Mouse (Mus musculus) frontal cortex, adult 2 months (tissue): ENCODE results near the gene Olfr10. TPM values are rescaled to one million over a fixed set of nuclear protein-coding genes. Genes with fewer than 3 reads are reported as not detected.
"Not testable (repeated sequence)": the region's sequence is repeated elsewhere in the genome, so short reads cannot be mapped to it uniquely, and the experiment has no call there.

ENCODE experiments used
- DNase-seq, 2 experiments: peaks; one replicate each; pipeline ENCODE4 v3.0.0; 2022; ENCODE audit warnings: low spot score in 1 of 2; ENCODE audit errors: extremely low spot score in 1 of 2
- polyA plus RNA-seq: library from polyadenylated mRNA; depleted of rRNA; stranded (reverse); fragments of >200 nt; gene quantifications from 2 replicates; pipeline ENCODE4 v1.2.3, GENCODE M21; 2012; rRNA removed

Gene Olfr10
- polyA plus RNA-seq, 1 experiment = not detected

DNA sequence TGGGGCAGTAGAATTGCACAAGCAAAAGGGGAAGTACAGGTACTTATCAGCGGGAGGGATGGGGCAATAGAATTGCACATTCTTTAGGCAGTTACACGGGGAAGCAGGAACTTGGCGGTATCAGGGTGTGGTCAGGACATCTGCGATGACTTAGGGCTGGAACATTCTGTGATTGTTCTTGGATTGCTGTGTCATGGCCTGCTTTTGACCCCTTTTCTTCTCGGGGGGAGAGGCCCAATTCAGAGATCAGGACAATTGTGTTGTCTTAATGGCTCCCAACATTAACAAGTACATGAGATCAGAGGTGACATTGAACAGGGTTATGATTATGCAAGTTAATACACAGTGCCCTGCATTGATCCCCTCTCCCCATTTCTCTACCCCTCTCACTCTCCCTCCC lies 4.0 kb downstream of the Olfr10 start:
- DNase-seq = not testable (repeated sequence)

DNA sequence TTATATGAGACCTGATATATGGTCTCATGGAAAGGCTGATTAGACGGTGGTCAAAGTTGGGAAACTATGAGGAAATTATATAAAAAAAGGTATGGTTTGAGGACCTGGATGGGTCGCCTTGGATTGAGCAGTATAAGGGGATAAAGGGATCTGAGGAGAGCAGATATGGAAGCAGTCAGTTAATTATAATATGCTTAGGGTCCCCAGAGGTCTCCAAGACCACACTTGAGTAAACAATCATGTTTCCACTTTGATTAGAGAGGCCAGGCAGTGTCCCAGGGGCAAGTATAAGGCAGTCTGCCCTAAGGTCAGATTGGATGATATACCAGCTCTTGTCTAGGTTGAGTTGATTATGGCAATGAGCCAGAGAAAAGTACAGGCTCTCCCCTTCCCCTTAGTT lies 17.9 kb downstream of the Olfr10 start, which contains the start of gene Olfr1391:
Olfr1391 (plus strand) TSS at position 301 of the 400 bp plus-strand sequence.
- DNase-seq = no peak

- DNase-seq = peak; percentile 28 to 47
Measured at GRCm38 (mm10) chr11:49326726-49327125, 22.2 kb downstream of the Olfr10 start.

GRCm38 (mm10) chr11:49329686-49330085 lies 25.1 kb downstream of the Olfr10 start:
- peak in 1 of 2 experiments; percentile 27 for DNase-seq

- no peak for DNase-seq
Measured at GRCm38 (mm10) chr11:49334888-49335287, 30.3 kb downstream of the Olfr10 start, which contains the start of gene Olfr1390. Olfr1390 (plus strand) TSS chr11:49335188.

- no peak for DNase-seq
Measured at GRCm38 (mm10) chr11:49337150-49337832, 32.8 kb downstream of the Olfr10 start.

Other genes with a start within 250 kb of the Olfr10 start
- gene Tgtp2, start 240.5 kb upstream of the Olfr10 start, polyA plus RNA-seq = 1.4 and 1.6 TPM in 2 replicates
- 1.7 and 2.0 TPM in 2 replicates for gene Ifi47, start 228.2 kb upstream of the Olfr10 start, polyA plus RNA-seq
- not detected in 2 replicates for gene Olfr1396, start 189.9 kb upstream of the Olfr10 start, polyA plus RNA-seq
- gene Olfr1395, start 162.5 kb upstream of the Olfr10 start, polyA plus RNA-seq = 0.04 and 0.11 TPM in 2 replicates
- not detected in 2 replicates for gene Olfr1394, start 150.4 kb upstream of the Olfr10 start, polyA plus RNA-seq
- 0.02 TPM in 1 of 2 replicates, not detected in the other for gene Btnl9, start 117.6 kb upstream of the Olfr10 start, polyA plus RNA-seq
- 24.2 and 26.4 TPM in 2 replicates for gene Zfp62, start 101.4 kb upstream of the Olfr10 start, polyA plus RNA-seq
- 58.5 and 65.0 TPM in 2 replicates for gene Mgat1, start 60.5 kb upstream of the Olfr10 start, polyA plus RNA-seq
- 0.48 and 0.57 TPM in 2 replicates for gene Olfr1393, start 26.4 kb upstream of the Olfr10 start, polyA plus RNA-seq
- gene Olfr1392, start 19.5 kb upstream of the Olfr10 start, polyA plus RNA-seq = 0.11 and 0.18 TPM in 2 replicates
- gene Olfr1391, start 18.0 kb downstream of the Olfr10 start, polyA plus RNA-seq = not detected in 2 replicates
- not detected in 2 replicates for gene Olfr1390, start 30.4 kb downstream of the Olfr10 start, polyA plus RNA-seq
- gene Olfr1389, start 118.3 kb downstream of the Olfr10 start, polyA plus RNA-seq = 0.02 and 0.11 TPM in 2 replicates
- gene Olfr1388, start 131.9 kb downstream of the Olfr10 start, polyA plus RNA-seq = 0.10 and 0.19 TPM in 2 replicates
- not detected in 2 replicates for gene Olfr1387, start 150.6 kb downstream of the Olfr10 start, polyA plus RNA-seq
- gene Olfr1386, start 160.3 kb downstream of the Olfr10 start, polyA plus RNA-seq = not detected in 2 replicates
- 0.02 TPM in 1 of 2 replicates, not detected in the other for gene Olfr1385, start 184.3 kb downstream of the Olfr10 start, polyA plus RNA-seq
- 0.11 TPM in 1 of 2 replicates, not detected in the other for gene Olfr1384, start 202.0 kb downstream of the Olfr10 start, polyA plus RNA-seq
- not detected in 2 replicates for gene Olfr1383, start 214.9 kb downstream of the Olfr10 start, polyA plus RNA-seq
- gene Olfr1382, start 223.5 kb downstream of the Olfr10 start, polyA plus RNA-seq = 0.04 TPM in 1 of 2 replicates, not detected in the other
- 0.06 TPM in 1 of 2 replicates, not detected in the other for gene Olfr1381, start 238.7 kb downstream of the Olfr10 start, polyA plus RNA-seq